Mouse (Mus musculus) thymus, adult 2 months (tissue): ENCODE measurements around the gene Tmem263.

Experiments used
- CTCF ChIP-seq: fragments of 200-500 bp; IDR thresholded peaks from 2 replicates; pipeline ENCODE4 v1.5.1; 2012; ENCODE audit warnings: mild to moderate bottlenecking, control low read depth, low read length, moderate library complexity, borderline replicate concordance; ENCODE audit not compliant: control insufficient read depth, poor library complexity, insufficient read depth; ENCODE audit errors: extremely low read depth
- POLR2A ChIP-seq: fragments of 200-500 bp; IDR thresholded peaks from 2 replicates; pipeline ENCODE4 v1.6.1; 2012; ENCODE audit warnings: mild to moderate bottlenecking, low read length, control low read depth, moderate library complexity; ENCODE audit not compliant: control insufficient read depth, poor library complexity, insufficient read depth; ENCODE audit errors: extremely low read depth

GRCm38 (mm10) chr10:85125184-85125583, 22.8 kb downstream of the Tmem263 start:
- TF ChIP-seq CTCF (no peak), POLR2A (no peak)
